Mouse (Mus musculus) bone marrow macrophage, adult 2 months (primary cell): Measurements from ENCODE around the gene Rrp36.

Source experiments
- CTCF ChIP-seq: IDR thresholded peaks from 2 replicates; pipeline ENCODE4 v1.5.1; 2012; ENCODE audit warnings: low read depth, mild to moderate bottlenecking, low read length, moderate library complexity
- POLR2A ChIP-seq: IDR thresholded peaks from 2 replicates; pipeline ENCODE4 v1.6.1; 2012; ENCODE audit warnings: mild to moderate bottlenecking, low read depth, low read length, borderline replicate concordance

DNA sequence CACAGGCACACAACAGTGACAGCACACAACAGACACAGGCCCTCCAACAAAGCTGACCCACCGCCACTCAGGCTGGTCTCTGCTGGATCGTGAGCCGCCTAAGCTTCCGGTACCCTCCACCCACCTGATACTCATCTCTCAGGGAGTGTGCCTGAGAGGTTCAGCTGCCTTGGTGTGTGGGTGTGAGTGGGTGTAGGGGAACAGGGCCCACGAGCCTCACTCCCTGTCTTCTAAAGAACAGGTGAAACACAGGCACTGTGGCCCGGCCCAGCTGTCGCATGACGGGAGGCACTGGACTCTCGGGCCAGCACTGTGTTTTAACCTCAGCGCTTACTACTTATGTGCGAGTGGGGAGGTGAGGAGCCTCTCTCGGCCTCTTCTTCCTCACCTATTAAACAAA lies 27.9 kb upstream of the Rrp36 start:
- no peak for TF ChIP-seq CTCF
- no peak for TF ChIP-seq POLR2A
